Comparison of ENCODE assay signal across 8 mouse cellular contexts in the genomic region with DNA sequence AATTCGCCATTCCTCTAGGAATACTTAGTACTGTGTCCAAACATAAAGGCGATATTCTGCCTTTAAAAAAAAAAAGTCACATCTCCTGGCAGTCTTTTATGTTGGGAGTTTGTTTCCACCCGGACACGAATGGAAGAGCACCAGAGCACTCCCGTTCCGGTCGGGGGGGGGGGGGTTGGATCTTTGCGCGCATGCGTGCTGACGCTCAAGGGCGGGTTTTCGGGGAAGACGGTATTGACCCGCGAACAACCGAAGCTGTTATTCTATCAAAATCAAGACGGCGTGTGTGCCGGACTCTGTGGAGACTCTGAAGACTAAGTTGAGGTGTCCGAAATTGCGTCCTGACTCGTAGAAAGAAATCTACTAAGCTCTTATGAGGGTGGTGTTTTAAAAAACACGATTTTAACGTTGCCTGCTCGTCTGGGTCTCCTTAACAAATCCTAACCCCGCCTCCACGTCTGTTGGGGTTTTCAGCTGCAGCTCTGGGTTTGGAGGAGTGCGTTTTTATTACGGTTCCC. TPM values are rescaled to one million over a fixed set of nuclear protein-coding genes. Genes with fewer than 3 reads are reported as not detected.
DNase-seq lines count a peak whose midpoint lies in the region; ATAC-seq and TF ChIP-seq lines count a peak whose summit lies in the region.

No protein-coding gene starts in this region.

- peak; percentile 96 for DNase-seq in A20 (ENCODE audit: low read depth, low spot score)
- DNase-seq in heart, adult 9 months (ENCODE audit: low spot score in 2 of 2) = peak; percentile 74 to 79
- DNase-seq in liver = peak; percentile 94
- DNase-seq in splenic B cell, adult 2 months (ENCODE audit: low read depth, low spot score) = peak; percentile 95

- H3K4me3 ChIP-seq in bone marrow macrophage, adult 2 months (ENCODE audit: insufficient read depth, low read length) = peak overlapping the region; percentile 100
- peak overlapping the region; percentile 84 for H3K4me3 ChIP-seq in embryonic fibroblast, embryonic 13.5 days (ENCODE audit: insufficient read depth, low read length)
- H3K4me3 ChIP-seq in kidney, embryonic 14.5 days (ENCODE audit: low read length) = peak overlapping the region; percentile 71

- no peaks in the 10 kb centered on the region for H3K9me3 ChIP-seq in kidney, embryonic 14.5 days (ENCODE audit: control insufficient read depth, low read length)

- no peaks in the 10 kb centered on the region for H3K27me3 ChIP-seq in kidney, embryonic 14.5 days (ENCODE audit: control insufficient read depth, insufficient read depth, low read length)
- H3K27me3 ChIP-seq in splenic B cell, adult 2 months (ENCODE audit: control insufficient read depth, insufficient read depth, low read length, poor library complexity, severe bottlenecking) = no peaks in the 10 kb centered on the region

- no peak for TF ChIP-seq POLR2A in bone marrow macrophage, adult 2 months (IDR thresholded peaks at IDR 0.05; ENCODE audit: borderline replicate concordance, low read depth, low read length)
- TF ChIP-seq POLR2A in embryonic fibroblast, embryonic 13.5 days (IDR thresholded peaks at IDR 0.05; ENCODE audit: low read depth, low read length) = peak; percentile 78

- peaks cover 8% of the 10 kb centered on the region for H3K4me1 ChIP-seq in bone marrow macrophage, adult 2 months (ENCODE audit: control insufficient read depth, insufficient read depth, low read length)
- H3K4me1 ChIP-seq in embryonic fibroblast, embryonic 13.5 days (ENCODE audit: control insufficient read depth, insufficient read depth, low read length) = peaks cover 5% of the 10 kb centered on the region; the same call in 1 of the 2 replicates
- H3K4me1 ChIP-seq in kidney, embryonic 14.5 days (ENCODE audit: control insufficient read depth, insufficient read depth, low read length) = peaks cover 12% of the 10 kb centered on the region

- peak; percentile 85 for ATAC-seq in kidney, embryonic 14.5 days (ENCODE audit: low FRiP score, low TSS enrichment)
- peak; percentile 63 for ATAC-seq in monocyte, adult 5-6 weeks (replicated peaks; ENCODE audit: insufficient number of reproducible peaks, low FRiP score, low TSS enrichment, poor library complexity, severe bottlenecking)

- WGBS in kidney, embryonic 14.5 days = under 1% methylated on average over 30 of the region's 30 CpGs

- peak overlapping the region; percentile 70 for H3K27ac ChIP-seq in bone marrow macrophage, adult 2 months (ENCODE audit: insufficient read depth, low read depth, low read length)
- peak overlapping the region; percentile 52; the same call in 1 of the 2 replicates for H3K27ac ChIP-seq in embryonic fibroblast, embryonic 13.5 days (ENCODE audit: insufficient read depth, low read length)
- peak overlapping the region; percentile 65; the same call in 1 of the 2 replicates for H3K27ac ChIP-seq in kidney, embryonic 14.5 days (ENCODE audit: low read depth, low read length)

- H3K9ac ChIP-seq in kidney, embryonic 14.5 days (ENCODE audit: low read depth, low read length) = peak overlapping the region; percentile 87

- peak overlapping the region; percentile 82 for H3K4me2 ChIP-seq in kidney, embryonic 14.5 days (replicated peaks; ENCODE audit: low read depth, low read length)

- TF ChIP-seq CTCF in bone marrow macrophage, adult 2 months (IDR thresholded peaks at IDR 0.05; ENCODE audit: low read depth, low read length) = no peak
- TF ChIP-seq CTCF in embryonic fibroblast, embryonic 13.5 days (IDR thresholded peaks at IDR 0.05; ENCODE audit: borderline replicate concordance, insufficient read depth, low read length) = no peak

- peaks cover 37% of the 10 kb centered on the region for H3K36me3 ChIP-seq in kidney, embryonic 14.5 days (ENCODE audit: control insufficient read depth, insufficient read depth, low read length)
- H3K36me3 ChIP-seq in splenic B cell, adult 2 months (ENCODE audit: control insufficient read depth, insufficient read depth, low read length, poor library complexity, severe bottlenecking) = peaks cover 2% of the 10 kb centered on the region

RNA-seq across cellular contexts. Expression of a gene that starts 0.4 kb away (rescaled TPM):
- polyA plus RNA-seq in bone marrow macrophage, adult 2 months (2012; ENCODE audit: insufficient read depth, insufficient read length, missing spikeins) = 6.5 and 6.8 TPM in 2 replicates
- polyA plus RNA-seq in embryonic fibroblast, embryonic 13.5 days (2011; ENCODE audit: insufficient read length, low read depth, missing spikeins) = 7.0 and 7.1 TPM in 2 replicates
- 13.7 and 19.8 TPM in 2 replicates for polyA plus RNA-seq in kidney, embryonic 14.5 days (2014; fragmentation: Nextera tagmentation; extraction: Ambion mirVana)
- total RNA-seq in monocyte, adult 5-6 weeks (2017) = 4.9 to 12.1 TPM (median 5.4 TPM) in 3 replicates

RNA-seq across cellular contexts. Expression of a gene that starts 0.5 kb away (rescaled TPM):
- 19.8 and 23.2 TPM in 2 replicates for polyA plus RNA-seq in bone marrow macrophage, adult 2 months (2012; ENCODE audit: insufficient read depth, insufficient read length, missing spikeins)
- polyA plus RNA-seq in embryonic fibroblast, embryonic 13.5 days (2011; ENCODE audit: insufficient read length, low read depth, missing spikeins) = 34.0 and 35.6 TPM in 2 replicates
- 90.7 and 114 TPM in 2 replicates for polyA plus RNA-seq in kidney, embryonic 14.5 days (2014; fragmentation: Nextera tagmentation; extraction: Ambion mirVana)
- 8.5 to 17.6 TPM (median 9.9 TPM) in 3 replicates for total RNA-seq in monocyte, adult 5-6 weeks (2017)

RNA-seq across cellular contexts. Expression of a gene that starts 25.8 kb away (rescaled TPM):
- polyA plus RNA-seq in bone marrow macrophage, adult 2 months (2012; ENCODE audit: insufficient read depth, insufficient read length, missing spikeins) = not detected in 2 replicates
- polyA plus RNA-seq in embryonic fibroblast, embryonic 13.5 days (2011; ENCODE audit: insufficient read length, low read depth, missing spikeins) = not detected in 2 replicates
- polyA plus RNA-seq in kidney, embryonic 14.5 days (2014; fragmentation: Nextera tagmentation; extraction: Ambion mirVana) = not detected in 2 replicates
- not detected in 3 replicates for total RNA-seq in monocyte, adult 5-6 weeks (2017)

Comparison
In these comparisons a context has a peak if more than half of its experiments do, and no peak if none do; other contexts are left out.
1. Peak in every context shown above with its lines: DNase-seq, ATAC-seq, H3K4me3 ChIP-seq and H3K27ac ChIP-seq.